Mouse (Mus musculus): ENCODE results near the gene Galntl5. TPM values are rescaled to one million over a fixed set of nuclear protein-coding genes. Genes with fewer than 3 reads are reported as not detected.
"Not testable (repeated sequence)": the region's sequence is repeated elsewhere in the genome, so short reads cannot be mapped to it uniquely, and the experiment has no call there.

Gene Galntl5
- polyA plus RNA-seq, 1 experiment from 2014 or later: not detected

- Histone ChIP-seq H3K36me3 (ENCODE audit: control insufficient read depth, insufficient read depth) (no peaks in the 10 kb centered on the region), H3K4me3 (ENCODE audit: low read length) (no peak overlapping the region)
- 85% methylated on average over 3 of the region's 3 CpGs for WGBS
Measured at GRCm38 (mm10) chr5:25179936-25180488, 1.2 kb upstream of the Galntl5 start.

GRCm38 (mm10) chr5:25183595-25183994 is 2.3 kb downstream of the Galntl5 start:
- Histone ChIP-seq H3K36me3 (ENCODE audit: control insufficient read depth, insufficient read depth) (no peaks in the 10 kb centered on the region), H3K9me3 (replicated peaks; ENCODE audit: control insufficient read depth, low read length) (no peaks in the 10 kb centered on the region; the same call in 1 of the 2 replicates), H3K4me3 (ENCODE audit: low read length) (no peak overlapping the region), H3K27me3 (ENCODE audit: control insufficient read depth, insufficient read depth, low read length) (no peaks in the 10 kb centered on the region), H3K4me1 (ENCODE audit: control insufficient read depth, insufficient read depth, low read length) (peaks cover 5% of the 10 kb centered on the region; the same call in 1 of the 2 replicates), H3K4me2 (ENCODE audit: low read depth, low read length) (no peak overlapping the region), H3K9ac (ENCODE audit: low read length) (no peak overlapping the region), H3K27ac (ENCODE audit: low read length) (no peak overlapping the region)
- 85% methylated on average over 4 of the region's 4 CpGs for WGBS
- no peak for ATAC-seq (replicated peaks; ENCODE audit: extremely low read depth, insufficient read depth, low FRiP score)

More at GRCm38 (mm10) chr5:25179936-25180488, 1.2 kb upstream of the Galntl5 start:
- Histone ChIP-seq H3K4me1 (ENCODE audit: control insufficient read depth, insufficient read depth, low read length) (peaks cover 5% of the 10 kb centered on the region; the same call in 1 of the 2 replicates), H3K4me2 (ENCODE audit: low read depth, low read length) (no peak overlapping the region), H3K9me3 (replicated peaks; ENCODE audit: control insufficient read depth, low read length) (no peaks in the 10 kb centered on the region; the same call in 1 of the 2 replicates), H3K27me3 (ENCODE audit: control insufficient read depth, insufficient read depth, low read length) (no peaks in the 10 kb centered on the region), H3K27ac (ENCODE audit: low read length) (no peak overlapping the region), H3K9ac (ENCODE audit: low read length) (no peak overlapping the region)
- ATAC-seq (replicated peaks; ENCODE audit: extremely low read depth, insufficient read depth, low FRiP score): no peak

- Histone ChIP-seq H3K27ac (ENCODE audit: low read length) (no peak overlapping the region), H3K36me3 (ENCODE audit: control insufficient read depth, insufficient read depth) (no peaks in the 10 kb centered on the region), H3K4me2 (ENCODE audit: low read depth, low read length) (no peak overlapping the region), H3K9me3 (replicated peaks; ENCODE audit: control insufficient read depth, low read length) (no peaks in the 10 kb centered on the region), H3K9ac (ENCODE audit: low read length) (no peak overlapping the region), H3K4me1 (ENCODE audit: control insufficient read depth, insufficient read depth, low read length) (peaks cover 5% of the 10 kb centered on the region; the same call in 1 of the 2 replicates), H3K4me3 (ENCODE audit: low read length) (no peak overlapping the region), H3K27me3 (ENCODE audit: control insufficient read depth, insufficient read depth, low read length) (no peaks in the 10 kb centered on the region)
- WGBS: 27% methylated on average over 2 of the region's 2 CpGs
- no peak for ATAC-seq (replicated peaks; ENCODE audit: extremely low read depth, insufficient read depth, low FRiP score)
Measured at GRCm38 (mm10) chr5:25184594-25184993, 3.3 kb downstream of the Galntl5 start.

- Histone ChIP-seq H3K9ac (ENCODE audit: low read length) (no peak overlapping the region), H3K4me1 (ENCODE audit: control insufficient read depth, insufficient read depth, low read length) (no peaks in the 10 kb centered on the region), H3K4me2 (ENCODE audit: low read depth, low read length) (no peak overlapping the region), H3K36me3 (ENCODE audit: control insufficient read depth, insufficient read depth) (no peaks in the 10 kb centered on the region), H3K9me3 (replicated peaks; ENCODE audit: control insufficient read depth, low read length) (no peaks in the 10 kb centered on the region), H3K27me3 (ENCODE audit: control insufficient read depth, insufficient read depth, low read length) (no peaks in the 10 kb centered on the region), H3K4me3 (ENCODE audit: low read length) (no peak overlapping the region), H3K27ac (ENCODE audit: low read length) (no peak overlapping the region)
- ATAC-seq (replicated peaks; ENCODE audit: extremely low read depth, insufficient read depth, low FRiP score): no peak
Measured at GRCm38 (mm10) chr5:25187727-25188126, 6.5 kb downstream of the Galntl5 start.

- Histone ChIP-seq H3K27ac (ENCODE audit: low read length) (no peak overlapping the region), H3K27me3 (ENCODE audit: control insufficient read depth, insufficient read depth, low read length) (no peaks in the 10 kb centered on the region), H3K9ac (ENCODE audit: low read length) (no peak overlapping the region), H3K36me3 (ENCODE audit: control insufficient read depth, insufficient read depth) (no peaks in the 10 kb centered on the region), H3K4me3 (ENCODE audit: low read length) (no peak overlapping the region), H3K4me2 (ENCODE audit: low read depth, low read length) (no peak overlapping the region), H3K4me1 (ENCODE audit: control insufficient read depth, insufficient read depth, low read length) (no peaks in the 10 kb centered on the region), H3K9me3 (replicated peaks; ENCODE audit: control insufficient read depth, low read length) (no peaks in the 10 kb centered on the region)
- no peak for ATAC-seq (replicated peaks; ENCODE audit: extremely low read depth, insufficient read depth, low FRiP score)
- WGBS: 36% methylated on average over 1 of the region's 1 CpGs
Measured at GRCm38 (mm10) chr5:25188802-25189201, 7.5 kb downstream of the Galntl5 start.

GRCm38 (mm10) chr5:25190521-25190920 is 9.3 kb downstream of the Galntl5 start:
- no peak overlapping the region for H3K4me2 ChIP-seq (ENCODE audit: low read depth, low read length)
- no peaks in the 10 kb centered on the region for H3K4me1 ChIP-seq (ENCODE audit: control insufficient read depth, insufficient read depth, low read length)
- H3K27me3 ChIP-seq (ENCODE audit: control insufficient read depth, insufficient read depth, low read length): no peaks in the 10 kb centered on the region
- ATAC-seq (replicated peaks; ENCODE audit: extremely low read depth, insufficient read depth, low FRiP score): no peak
- H3K4me3 ChIP-seq (ENCODE audit: low read length): no peak overlapping the region
- no peak overlapping the region for H3K27ac ChIP-seq (ENCODE audit: low read length)
- H3K9me3 ChIP-seq (replicated peaks; ENCODE audit: control insufficient read depth, low read length): no peaks in the 10 kb centered on the region
- no peak overlapping the region for H3K9ac ChIP-seq (ENCODE audit: low read length)
- H3K36me3 ChIP-seq (ENCODE audit: control insufficient read depth, insufficient read depth): no peaks in the 10 kb centered on the region
- WGBS: 76% methylated on average over 2 of the region's 2 CpGs

- no peaks in the 10 kb centered on the region for H3K4me1 ChIP-seq (ENCODE audit: control insufficient read depth, insufficient read depth, low read length)
- H3K36me3 ChIP-seq (ENCODE audit: control insufficient read depth, insufficient read depth): no peaks in the 10 kb centered on the region
- no peak overlapping the region for H3K4me2 ChIP-seq (ENCODE audit: low read depth, low read length)
- WGBS: 50% methylated on average over 1 of the region's 1 CpGs
- no peak overlapping the region for H3K4me3 ChIP-seq (ENCODE audit: low read length)
- no peak for ATAC-seq (replicated peaks; ENCODE audit: extremely low read depth, insufficient read depth, low FRiP score)
- H3K9ac ChIP-seq (ENCODE audit: low read length): no peak overlapping the region
- H3K9me3 ChIP-seq (replicated peaks; ENCODE audit: control insufficient read depth, low read length): no peaks in the 10 kb centered on the region
- H3K27me3 ChIP-seq (ENCODE audit: control insufficient read depth, insufficient read depth, low read length): no peaks in the 10 kb centered on the region
- no peak overlapping the region for H3K27ac ChIP-seq (ENCODE audit: low read length)
Measured at GRCm38 (mm10) chr5:25211872-25212271, 30.6 kb downstream of the Galntl5 start.

- H3K4me1 ChIP-seq (ENCODE audit: control insufficient read depth, insufficient read depth, low read length); H3K27ac ChIP-seq (ENCODE audit: low read length); H3K27me3 ChIP-seq (ENCODE audit: control insufficient read depth, insufficient read depth, low read length); H3K4me3 ChIP-seq (ENCODE audit: low read length); H3K4me2 ChIP-seq (ENCODE audit: low read depth, low read length); H3K9ac ChIP-seq (ENCODE audit: low read length); H3K36me3 ChIP-seq (ENCODE audit: control insufficient read depth, insufficient read depth); H3K9me3 ChIP-seq (replicated peaks; ENCODE audit: control insufficient read depth, low read length); ATAC-seq (replicated peaks; ENCODE audit: extremely low read depth, insufficient read depth, low FRiP score): not testable (repeated sequence)
Measured at GRCm38 (mm10) chr5:25213216-25213615, 32.0 kb downstream of the Galntl5 start.

GRCm38 (mm10) chr5:25215006-25215405 is 33.7 kb downstream of the Galntl5 start:
- Histone ChIP-seq H3K9ac (ENCODE audit: low read length) (no peak overlapping the region), H3K4me3 (ENCODE audit: low read length) (no peak overlapping the region), H3K27me3 (ENCODE audit: control insufficient read depth, insufficient read depth, low read length) (no peaks in the 10 kb centered on the region), H3K4me1 (ENCODE audit: control insufficient read depth, insufficient read depth, low read length) (no peaks in the 10 kb centered on the region), H3K27ac (ENCODE audit: low read length) (no peak overlapping the region), H3K9me3 (replicated peaks; ENCODE audit: control insufficient read depth, low read length) (no peaks in the 10 kb centered on the region), H3K4me2 (ENCODE audit: low read depth, low read length) (no peak overlapping the region), H3K36me3 (ENCODE audit: control insufficient read depth, insufficient read depth) (no peaks in the 10 kb centered on the region)
- 61% methylated on average over 6 of the region's 6 CpGs for WGBS
- no peak for ATAC-seq (replicated peaks; ENCODE audit: extremely low read depth, insufficient read depth, low FRiP score)

Data from heart, embryonic 16.5 days (tissue).